Mouse (Mus musculus): ENCODE measurements around the gene Large1. TPM values are rescaled to one million over a fixed set of nuclear protein-coding genes. Genes with fewer than 3 reads are reported as not detected.
"Not testable (repeated sequence)": the region's sequence is repeated elsewhere in the genome, so short reads cannot be mapped to it uniquely, and the experiment has no call there.

The Large1 gene
- polyA plus RNA-seq, 1 experiment from 2014 or later: 1.1 TPM

GRCm38 (mm10) chr8:73100607-73101006 is 252.7 kb downstream of the Large1 start:
- DNase-seq: peak; percentile 16
- not testable (repeated sequence) for H3K4me3 ChIP-seq (ENCODE audit: low read depth, low read length); H3K4me2 ChIP-seq (ENCODE audit: low read depth, low read length); H3K9me3 ChIP-seq (ENCODE audit: low read length); H3K4me1 ChIP-seq (ENCODE audit: insufficient read depth); H3K36me3 ChIP-seq (replicated peaks; ENCODE audit: insufficient read depth, low read length); H3K27me3 ChIP-seq (ENCODE audit: insufficient read depth, low read length); H3K9ac ChIP-seq (replicated peaks)
- peak overlapping the region; percentile 89 for H3K27ac ChIP-seq (ENCODE audit: low read depth)
- WGBS (ENCODE audit: insufficient replicate concordance): 41% methylated on average over 3 of the region's 3 CpGs
- peak; percentile 92 for ATAC-seq
- TF ChIP-seq EP300 (IDR thresholded peaks at IDR 0.05; ENCODE audit: low read depth): peak; percentile 73; the same call in 1 of the 2 replicates

DNA sequence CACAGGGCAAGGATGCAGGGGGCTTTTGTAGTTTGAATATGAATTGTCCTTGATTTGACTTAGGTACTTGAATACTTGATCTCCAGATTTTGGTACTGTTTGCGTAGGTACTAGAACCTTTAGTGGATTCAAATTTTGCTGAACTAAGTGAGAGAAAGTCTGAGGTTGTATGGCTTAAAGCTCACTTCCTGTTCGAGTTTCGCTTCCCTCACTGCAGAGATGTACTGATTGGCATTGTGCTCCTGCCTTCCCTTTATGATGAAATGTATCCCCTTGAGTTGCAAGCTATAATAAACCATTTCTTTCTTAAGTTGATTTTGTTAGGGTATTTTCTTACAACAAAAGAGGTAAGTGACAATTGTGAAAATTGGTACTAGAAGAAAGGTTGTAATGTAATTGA is 253.8 kb downstream of the Large1 start:
- Histone ChIP-seq H3K36me3 (replicated peaks; ENCODE audit: insufficient read depth, low read length) (no peaks in the 10 kb centered on the region), H3K9me3 (ENCODE audit: low read length) (no peaks in the 10 kb centered on the region), H3K4me3 (ENCODE audit: low read depth, low read length) (no peak overlapping the region), H3K27me3 (ENCODE audit: insufficient read depth, low read length) (no peaks in the 10 kb centered on the region), H3K9ac (replicated peaks) (no peak overlapping the region), H3K27ac (ENCODE audit: low read depth) (0 out of 2 replicates have a peak overlapping the region, but pooled peaks have one; percentile 16), H3K4me2 (ENCODE audit: low read depth, low read length) (no peak overlapping the region), H3K4me1 (ENCODE audit: insufficient read depth) (no peaks in the 10 kb centered on the region; the same call in 1 of the 2 replicates)
- 46% methylated on average over 3 of the region's 3 CpGs for WGBS (ENCODE audit: insufficient replicate concordance)
- ATAC-seq: no peak
- DNase-seq: no peak
- no peak for TF ChIP-seq EP300 (IDR thresholded peaks at IDR 0.05; ENCODE audit: low read depth)
- no peak for TF ChIP-seq CTCF (IDR thresholded peaks at IDR 0.05; ENCODE audit: low read depth)

DNA sequence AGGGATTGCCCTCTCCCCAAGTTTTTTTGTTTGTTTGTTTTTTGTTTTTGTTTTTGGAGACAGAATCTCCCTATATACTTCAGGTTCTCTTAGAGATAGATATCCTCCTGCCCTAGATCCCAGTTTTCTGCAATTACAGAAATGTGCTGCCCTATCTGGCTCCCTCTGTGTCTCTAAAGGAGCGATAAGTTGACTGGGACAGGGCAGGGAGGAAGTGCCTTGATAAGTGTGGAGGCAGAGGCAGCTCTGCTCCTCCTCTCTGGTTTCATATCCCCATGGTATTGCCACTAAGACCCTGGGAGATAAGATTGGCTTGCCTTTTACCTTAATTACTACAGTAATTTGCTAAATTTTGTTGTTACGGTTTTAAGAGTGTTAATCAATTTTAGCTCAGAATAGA is 256.4 kb downstream of the Large1 start:
- DNase-seq: no peak

GRCm38 (mm10) chr8:73077746-73078145 is 275.6 kb downstream of the Large1 start:
- DNase-seq; H3K9me3 ChIP-seq (ENCODE audit: low read length); H3K4me1 ChIP-seq (ENCODE audit: insufficient read depth); H3K4me3 ChIP-seq (ENCODE audit: low read depth, low read length); H3K4me2 ChIP-seq (ENCODE audit: low read depth, low read length); H3K27me3 ChIP-seq (ENCODE audit: insufficient read depth, low read length); H3K9ac ChIP-seq (replicated peaks); H3K36me3 ChIP-seq (replicated peaks; ENCODE audit: insufficient read depth, low read length); ATAC-seq; H3K27ac ChIP-seq (ENCODE audit: low read depth): not testable (repeated sequence)
- WGBS (ENCODE audit: insufficient replicate concordance): 88% methylated on average over 1 of the region's 1 CpGs

More for the DNA sequence above, 256.4 kb downstream of the Large1 start:
- Histone ChIP-seq H3K4me3 (ENCODE audit: low read depth, low read length) (no peak overlapping the region), H3K4me1 (ENCODE audit: insufficient read depth) (no peaks in the 10 kb centered on the region; the same call in 1 of the 2 replicates), H3K27ac (ENCODE audit: low read depth) (no peak overlapping the region), H3K9me3 (ENCODE audit: low read length) (no peaks in the 10 kb centered on the region), H3K36me3 (replicated peaks; ENCODE audit: insufficient read depth, low read length) (no peaks in the 10 kb centered on the region), H3K9ac (replicated peaks) (no peak overlapping the region), H3K27me3 (ENCODE audit: insufficient read depth, low read length) (no peaks in the 10 kb centered on the region), H3K4me2 (ENCODE audit: low read depth, low read length) (no peak overlapping the region)
- WGBS (ENCODE audit: insufficient replicate concordance): 49% methylated on average over 2 of the region's 2 CpGs
- TF ChIP-seq EP300 (IDR thresholded peaks at IDR 0.05; ENCODE audit: low read depth) (no peak), CTCF (IDR thresholded peaks at IDR 0.05; ENCODE audit: low read depth) (no peak)
- no peak for ATAC-seq

DNA sequence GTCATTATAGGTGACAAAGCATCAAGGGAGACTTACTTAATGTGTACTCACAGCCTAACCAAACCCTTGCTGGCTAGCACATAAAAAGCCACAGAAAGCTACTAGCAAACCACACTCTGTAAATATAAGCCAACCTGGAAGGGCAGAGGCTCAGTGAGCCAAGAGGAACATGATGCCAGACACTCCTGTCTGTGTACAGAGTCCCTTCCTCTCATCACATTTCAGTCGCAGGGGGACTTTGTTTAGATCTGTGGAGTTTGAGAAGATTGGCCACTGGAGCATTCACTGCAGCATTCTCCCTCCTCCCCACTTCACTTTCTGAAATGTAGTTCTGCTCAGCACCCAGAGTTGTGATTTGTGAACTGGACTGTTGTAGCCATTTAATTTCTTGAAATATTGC is 291.9 kb downstream of the Large1 start:
- Histone ChIP-seq H3K27me3 (ENCODE audit: insufficient read depth, low read length) (no peaks in the 10 kb centered on the region), H3K36me3 (replicated peaks; ENCODE audit: insufficient read depth, low read length) (no peaks in the 10 kb centered on the region), H3K9me3 (ENCODE audit: low read length) (no peaks in the 10 kb centered on the region), H3K4me2 (ENCODE audit: low read depth, low read length) (no peak overlapping the region), H3K4me1 (ENCODE audit: insufficient read depth) (no peaks in the 10 kb centered on the region), H3K27ac (ENCODE audit: low read depth) (no peak overlapping the region), H3K9ac (replicated peaks) (no peak overlapping the region), H3K4me3 (ENCODE audit: low read depth, low read length) (no peak overlapping the region)
- no peak for ATAC-seq
- DNase-seq: no peak
- WGBS (ENCODE audit: insufficient replicate concordance): 27% methylated on average over 1 of the region's 1 CpGs
- TF ChIP-seq CTCF (IDR thresholded peaks at IDR 0.05; ENCODE audit: low read depth) (no peak), EP300 (IDR thresholded peaks at IDR 0.05; ENCODE audit: low read depth) (no peak)

DNA sequence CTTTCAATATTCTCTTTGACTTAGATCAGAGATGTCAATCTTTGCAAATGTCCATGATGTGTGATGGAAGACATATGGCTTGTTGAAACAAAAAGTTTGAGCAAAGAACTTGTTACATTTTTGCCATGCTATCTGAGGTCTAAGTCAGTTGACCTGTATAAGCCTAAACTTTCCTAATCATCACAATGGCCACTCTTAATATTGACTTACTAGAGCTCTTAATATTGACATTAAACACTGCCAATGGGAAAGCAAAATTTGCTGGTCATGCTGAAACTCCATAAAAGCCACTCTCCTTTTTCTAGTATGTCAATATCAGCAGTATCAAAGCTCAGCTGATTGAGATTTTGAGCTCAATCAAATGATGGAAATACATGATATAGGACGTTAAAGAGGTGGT is 298.6 kb downstream of the Large1 start:
- ATAC-seq (peak; percentile 23; the same call in 1 of the 2 replicates), DNase-seq (no peak)
- WGBS (ENCODE audit: insufficient replicate concordance): 55% methylated on average over 1 of the region's 1 CpGs
- TF ChIP-seq CTCF (IDR thresholded peaks at IDR 0.05; ENCODE audit: low read depth) (no peak), EP300 (IDR thresholded peaks at IDR 0.05; ENCODE audit: low read depth) (no peak)
- Histone ChIP-seq H3K4me2 (ENCODE audit: low read depth, low read length) (no peak overlapping the region), H3K9me3 (ENCODE audit: low read length) (no peaks in the 10 kb centered on the region), H3K4me3 (ENCODE audit: low read depth, low read length) (no peak overlapping the region), H3K9ac (replicated peaks) (no peak overlapping the region), H3K27ac (ENCODE audit: low read depth) (no peak overlapping the region), H3K4me1 (ENCODE audit: insufficient read depth) (no peaks in the 10 kb centered on the region), H3K36me3 (replicated peaks; ENCODE audit: insufficient read depth, low read length) (no peaks in the 10 kb centered on the region), H3K27me3 (ENCODE audit: insufficient read depth, low read length) (no peaks in the 10 kb centered on the region)

GRCm38 (mm10) chr8:73053878-73054277 is 299.5 kb downstream of the Large1 start:
- DNase-seq (no peak), ATAC-seq (no peak)
- H3K4me2 ChIP-seq (ENCODE audit: low read depth, low read length): no peak overlapping the region
- H3K9me3 ChIP-seq (ENCODE audit: low read length): no peaks in the 10 kb centered on the region
- 73% methylated on average over 3 of the region's 3 CpGs for WGBS (ENCODE audit: insufficient replicate concordance)
- no peaks in the 10 kb centered on the region for H3K36me3 ChIP-seq (replicated peaks; ENCODE audit: insufficient read depth, low read length)
- no peak overlapping the region for H3K9ac ChIP-seq (replicated peaks)
- H3K27ac ChIP-seq (ENCODE audit: low read depth): no peak overlapping the region
- H3K4me3 ChIP-seq (ENCODE audit: low read depth, low read length): no peak overlapping the region
- H3K4me1 ChIP-seq (ENCODE audit: insufficient read depth): no peaks in the 10 kb centered on the region
- H3K27me3 ChIP-seq (ENCODE audit: insufficient read depth, low read length): no peaks in the 10 kb centered on the region
- TF ChIP-seq CTCF (IDR thresholded peaks at IDR 0.05; ENCODE audit: low read depth) (no peak), EP300 (IDR thresholded peaks at IDR 0.05; ENCODE audit: low read depth) (no peak)
